Mouse (Mus musculus): Measurements from ENCODE around the gene Hoxd13.

GRCm38 (mm10) chr2:74698201-74699052, 30.3 kb downstream of the Hoxd13 start:
- TF ChIP-seq CTCF (IDR thresholded peaks at IDR 0.05; ENCODE audit: borderline replicate concordance, control insufficient read depth, extremely low read depth, insufficient read depth, low read length, poor library complexity) (no peak), POLR2A (IDR thresholded peaks at IDR 0.05; ENCODE audit: control insufficient read depth, extremely low read depth, insufficient read depth, low read length, poor library complexity) (no peak)
